Mouse (Mus musculus): ENCODE results near the gene 0610009B22Rik. TPM values are rescaled to one million over a fixed set of nuclear protein-coding genes. Genes with fewer than 3 reads are reported as not detected.
A peak's percentile ranks its signal among the peaks of the same experiment; 100 is the strongest.
"Not testable (repeated sequence)": the region's sequence is repeated elsewhere in the genome, so short reads cannot be mapped to it uniquely, and the experiment has no call there.

0610009B22Rik gene
- total RNA-seq, 1 experiment from 2014 or later: 18.5 TPM

- ATAC-seq (replicated peaks in 1 of 2; ENCODE audit: insufficient read depth in 1 of 2, low FRiP score in 2 of 2, low TSS enrichment in 1 of 2, low read depth in 1 of 2, poor library complexity in 2 of 2, severe bottlenecking in 2 of 2): no peak
These were observed 17.3 kb downstream of the 0610009B22Rik start for GRCm38 (mm10) chr11:51671376-51671775.

GRCm38 (mm10) chr11:51670846-51671245, 17.8 kb downstream of the 0610009B22Rik start:
- no peak for ATAC-seq (replicated peaks in 1 of 2; ENCODE audit: insufficient read depth in 1 of 2, low FRiP score in 2 of 2, low TSS enrichment in 1 of 2, low read depth in 1 of 2, poor library complexity in 2 of 2, severe bottlenecking in 2 of 2)

- not testable (repeated sequence) for ATAC-seq (replicated peaks in 1 of 2; ENCODE audit: insufficient read depth in 1 of 2, low FRiP score in 2 of 2, low TSS enrichment in 1 of 2, low read depth in 1 of 2, poor library complexity in 2 of 2, severe bottlenecking in 2 of 2)
These were observed 23.9 kb downstream of the 0610009B22Rik start for GRCm38 (mm10) chr11:51664747-51665146.

- no peak for ATAC-seq (replicated peaks in 1 of 2; ENCODE audit: insufficient read depth in 1 of 2, low FRiP score in 2 of 2, low TSS enrichment in 1 of 2, low read depth in 1 of 2, poor library complexity in 2 of 2, severe bottlenecking in 2 of 2)
These were observed 26.0 kb downstream of the 0610009B22Rik start for GRCm38 (mm10) chr11:51662632-51663031.

- no peak for ATAC-seq (replicated peaks in 1 of 2; ENCODE audit: insufficient read depth in 1 of 2, low FRiP score in 2 of 2, low TSS enrichment in 1 of 2, low read depth in 1 of 2, poor library complexity in 2 of 2, severe bottlenecking in 2 of 2)
These were observed 26.8 kb downstream of the 0610009B22Rik start for GRCm38 (mm10) chr11:51661867-51662365.

GRCm38 (mm10) chr11:51658705-51659104, 30.0 kb downstream of the 0610009B22Rik start:
- peak; percentile 55 to 76; a peak in 3 of 4 replicates for ATAC-seq (replicated peaks in 1 of 2; ENCODE audit: insufficient read depth in 1 of 2, low FRiP score in 2 of 2, low TSS enrichment in 1 of 2, low read depth in 1 of 2, poor library complexity in 2 of 2, severe bottlenecking in 2 of 2)

- no peak for ATAC-seq (replicated peaks in 1 of 2; ENCODE audit: insufficient read depth in 1 of 2, low FRiP score in 2 of 2, low TSS enrichment in 1 of 2, low read depth in 1 of 2, poor library complexity in 2 of 2, severe bottlenecking in 2 of 2)
These were observed 30.4 kb downstream of the 0610009B22Rik start for GRCm38 (mm10) chr11:51658291-51658690.

GRCm38 (mm10) chr11:51656798-51657521, 31.7 kb downstream of the 0610009B22Rik start:
- no peak for ATAC-seq (replicated peaks in 1 of 2; ENCODE audit: insufficient read depth in 1 of 2, low FRiP score in 2 of 2, low TSS enrichment in 1 of 2, low read depth in 1 of 2, poor library complexity in 2 of 2, severe bottlenecking in 2 of 2)

- no peak for ATAC-seq (replicated peaks in 1 of 2; ENCODE audit: insufficient read depth in 1 of 2, low FRiP score in 2 of 2, low TSS enrichment in 1 of 2, low read depth in 1 of 2, poor library complexity in 2 of 2, severe bottlenecking in 2 of 2)
These were observed 33.8 kb downstream of the 0610009B22Rik start for GRCm38 (mm10) chr11:51654891-51655290.

- no peak for ATAC-seq (replicated peaks in 1 of 2; ENCODE audit: insufficient read depth in 1 of 2, low FRiP score in 2 of 2, low TSS enrichment in 1 of 2, low read depth in 1 of 2, poor library complexity in 2 of 2, severe bottlenecking in 2 of 2)
These were observed 34.9 kb downstream of the 0610009B22Rik start for GRCm38 (mm10) chr11:51653736-51654135.

- ATAC-seq (replicated peaks in 1 of 2; ENCODE audit: insufficient read depth in 1 of 2, low FRiP score in 2 of 2, low TSS enrichment in 1 of 2, low read depth in 1 of 2, poor library complexity in 2 of 2, severe bottlenecking in 2 of 2): no peak
These were observed 35.7 kb downstream of the 0610009B22Rik start for GRCm38 (mm10) chr11:51652889-51653418.

- ATAC-seq (replicated peaks in 1 of 2; ENCODE audit: insufficient read depth in 1 of 2, low FRiP score in 2 of 2, low TSS enrichment in 1 of 2, low read depth in 1 of 2, poor library complexity in 2 of 2, severe bottlenecking in 2 of 2): peak in 1 of 2 experiments; percentile 34; a peak in 2 of 4 replicates
These were observed 37.8 kb downstream of the 0610009B22Rik start, which contains the start of the genes N4bp3 and D930048N14Rik for GRCm38 (mm10) chr11:51650691-51651515. Gene N4bp3 (minus strand): TSS chr11:51650842. Gene D930048N14Rik (plus strand): TSS chr11:51650954.

- peak in 1 of 2 experiments; percentile 9; a peak in 2 of 4 replicates for ATAC-seq (replicated peaks in 1 of 2; ENCODE audit: insufficient read depth in 1 of 2, low FRiP score in 2 of 2, low TSS enrichment in 1 of 2, low read depth in 1 of 2, poor library complexity in 2 of 2, severe bottlenecking in 2 of 2)
These were observed 38.4 kb downstream of the 0610009B22Rik start for GRCm38 (mm10) chr11:51650261-51650660.

- no peak for ATAC-seq (replicated peaks in 1 of 2; ENCODE audit: insufficient read depth in 1 of 2, low FRiP score in 2 of 2, low TSS enrichment in 1 of 2, low read depth in 1 of 2, poor library complexity in 2 of 2, severe bottlenecking in 2 of 2)
These were observed 38.8 kb downstream of the 0610009B22Rik start for GRCm38 (mm10) chr11:51649889-51650199.

- ATAC-seq (replicated peaks in 1 of 2; ENCODE audit: insufficient read depth in 1 of 2, low FRiP score in 2 of 2, low TSS enrichment in 1 of 2, low read depth in 1 of 2, poor library complexity in 2 of 2, severe bottlenecking in 2 of 2): no peak
These were observed 39.4 kb downstream of the 0610009B22Rik start for GRCm38 (mm10) chr11:51649111-51649888.

- ATAC-seq (replicated peaks in 1 of 2; ENCODE audit: insufficient read depth in 1 of 2, low FRiP score in 2 of 2, low TSS enrichment in 1 of 2, low read depth in 1 of 2, poor library complexity in 2 of 2, severe bottlenecking in 2 of 2): no peak
These were observed 40.1 kb downstream of the 0610009B22Rik start for GRCm38 (mm10) chr11:51648566-51648965.

All from hematopoietic stem cell, adult 5-6 weeks (primary cell).